Mouse (Mus musculus) testis, adult 2 months (tissue): Measurements from ENCODE around the gene Gpr153.

ENCODE experiments used
- CTCF ChIP-seq: fragments of 200-500 bp; IDR thresholded peaks from 2 replicates; pipeline ENCODE4 v1.5.1; 2012; ENCODE audit warnings: low read depth, mild to moderate bottlenecking, inconsistent platforms, low read length, moderate library complexity; ENCODE audit not compliant: control insufficient read depth, insufficient read depth, insufficient replicate concordance
- POLR2A ChIP-seq: fragments of 200-500 bp; IDR thresholded peaks from 2 replicates; pipeline ENCODE4 v1.6.1; 2012; ENCODE audit warnings: low read depth, mild to moderate bottlenecking, inconsistent platforms, low read length, moderate library complexity; ENCODE audit not compliant: control insufficient read depth

DNA sequence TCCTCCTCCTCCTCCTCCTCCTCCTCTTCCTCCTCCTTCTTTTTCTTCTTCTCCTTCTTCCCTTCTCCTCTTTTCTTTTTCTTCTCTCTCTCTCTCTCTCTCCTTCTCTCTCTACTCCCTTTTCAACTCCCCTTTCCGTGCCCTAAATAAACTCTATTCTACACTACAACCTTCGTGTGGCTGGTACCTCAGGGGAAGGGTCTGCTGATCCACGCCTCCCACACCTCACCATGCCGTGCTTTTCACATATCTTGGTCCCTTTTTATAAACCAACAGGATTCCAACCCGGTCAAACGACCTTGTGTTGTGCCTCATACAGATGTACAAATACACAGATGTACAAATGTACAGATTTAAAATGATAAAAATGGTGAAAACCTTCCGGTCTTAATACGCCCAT, 22.3 kb downstream of the Gpr153 start:
- TF ChIP-seq CTCF (no peak), POLR2A (no peak)
